Mouse (Mus musculus) adrenal gland, adult 10 weeks (tissue): Measurements from ENCODE around the gene Cypt15. TPM values are rescaled to one million over a fixed set of nuclear protein-coding genes. Genes with fewer than 3 reads are reported as not detected.

ENCODE experiments used
- polyA plus RNA-seq: library from polyadenylated mRNA; stranded (reverse); fragments of 350-450 nt; fragmentation: Illumina TruSeq; extraction: RNeasy Lipid Tissue Mini Kit (QIAGEN cat#74804); gene quantifications from one replicate; pipeline ENCODE4 v1.2.3, GENCODE M21; 2014; ENCODE audit warnings: low read depth, low replicate concordance

Cypt15 gene
- not detected for polyA plus RNA-seq

DNA sequence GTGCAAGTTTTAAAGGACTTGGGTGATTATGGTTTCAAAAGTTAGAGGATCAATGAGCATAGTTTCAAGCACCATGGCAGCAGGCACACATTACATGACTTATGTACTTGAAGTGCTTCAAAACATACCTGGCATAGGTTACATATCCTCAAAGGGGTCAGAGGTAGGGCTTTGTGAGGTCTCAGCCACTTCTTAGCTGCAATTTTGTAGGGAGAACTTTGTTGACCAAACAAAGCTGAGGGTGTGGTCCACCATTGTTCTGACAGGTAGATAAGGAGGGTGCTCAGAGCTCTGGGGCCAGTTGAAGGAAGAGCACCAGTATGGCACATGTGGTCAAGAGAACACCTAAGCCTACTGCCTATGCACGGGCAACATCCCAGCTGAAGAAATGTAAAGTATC is at the start of gene Cypt15:
TSS of gene Cypt15 (plus strand) at position 301 of the 400 bp plus-strand sequence.

